Mouse (Mus musculus) bone marrow, adult 2 months (tissue): ENCODE measurements around the gene Pxn. TPM values are rescaled to one million over a fixed set of nuclear protein-coding genes. Genes with fewer than 3 reads are reported as not detected.
A peak's percentile ranks its signal among the peaks of the same experiment; 100 is the strongest.
"Not testable (repeated sequence)": the region's sequence is repeated elsewhere in the genome, so short reads cannot be mapped to it uniquely, and the experiment has no call there.

Source experiments
- H3K27ac ChIP-seq: fragments of 200-500 bp; 2 replicates; pipeline ENCODE4 v1.5.1; 2012; ENCODE audit warnings: low read depth, mild to moderate bottlenecking, control low read depth, inconsistent platforms, low read length; ENCODE audit not compliant: control insufficient read depth, poor library complexity, insufficient read depth
- H3K4me1 ChIP-seq: fragments of 200-500 bp; 2 replicates; pipeline ENCODE4 v1.6.1; 2011; ENCODE audit warnings: low read length; ENCODE audit not compliant: control insufficient read depth, insufficient read depth
- H3K4me3 ChIP-seq: fragments of 200-500 bp; replicated peaks from 2 replicates; pipeline ENCODE3; 2011; ENCODE audit warnings: mild to moderate bottlenecking, low read depth, low read length, control low read depth; ENCODE audit not compliant: control insufficient read depth
- CTCF ChIP-seq: fragments of 200-500 bp; IDR thresholded peaks from 2 replicates; pipeline ENCODE4 v1.5.1; 2011; ENCODE audit warnings: low read length, control low read depth; ENCODE audit not compliant: control insufficient read depth, insufficient read depth
- POLR2A ChIP-seq: fragments of 200-500 bp; IDR thresholded peaks from 2 replicates; pipeline ENCODE4 v1.6.1; 2011; ENCODE audit warnings: low read depth, mild to moderate bottlenecking, control low read depth, low read length, borderline replicate concordance; ENCODE audit not compliant: control insufficient read depth
- WGBS: fragments of 180-500 bp; shearing (Covaris S2); methylation state at CpG from one replicate; pipeline ENCODE4 v1.1.7; 2018; 5-methylcytosine and 5-hydroxymethylcytosine counted together
- polyA plus RNA-seq: library from polyadenylated mRNA; stranded (reverse); fragments of >200 nt; gene quantifications from 2 replicates; pipeline ENCODE4 v1.2.4, GENCODE M21; 2011; ENCODE audit warnings: low replicate concordance; ENCODE audit not compliant: missing spikeins, insufficient read depth, insufficient read length

The Pxn gene
- polyA plus RNA-seq, 1 experiment, result 71.6 TPM

DNA sequence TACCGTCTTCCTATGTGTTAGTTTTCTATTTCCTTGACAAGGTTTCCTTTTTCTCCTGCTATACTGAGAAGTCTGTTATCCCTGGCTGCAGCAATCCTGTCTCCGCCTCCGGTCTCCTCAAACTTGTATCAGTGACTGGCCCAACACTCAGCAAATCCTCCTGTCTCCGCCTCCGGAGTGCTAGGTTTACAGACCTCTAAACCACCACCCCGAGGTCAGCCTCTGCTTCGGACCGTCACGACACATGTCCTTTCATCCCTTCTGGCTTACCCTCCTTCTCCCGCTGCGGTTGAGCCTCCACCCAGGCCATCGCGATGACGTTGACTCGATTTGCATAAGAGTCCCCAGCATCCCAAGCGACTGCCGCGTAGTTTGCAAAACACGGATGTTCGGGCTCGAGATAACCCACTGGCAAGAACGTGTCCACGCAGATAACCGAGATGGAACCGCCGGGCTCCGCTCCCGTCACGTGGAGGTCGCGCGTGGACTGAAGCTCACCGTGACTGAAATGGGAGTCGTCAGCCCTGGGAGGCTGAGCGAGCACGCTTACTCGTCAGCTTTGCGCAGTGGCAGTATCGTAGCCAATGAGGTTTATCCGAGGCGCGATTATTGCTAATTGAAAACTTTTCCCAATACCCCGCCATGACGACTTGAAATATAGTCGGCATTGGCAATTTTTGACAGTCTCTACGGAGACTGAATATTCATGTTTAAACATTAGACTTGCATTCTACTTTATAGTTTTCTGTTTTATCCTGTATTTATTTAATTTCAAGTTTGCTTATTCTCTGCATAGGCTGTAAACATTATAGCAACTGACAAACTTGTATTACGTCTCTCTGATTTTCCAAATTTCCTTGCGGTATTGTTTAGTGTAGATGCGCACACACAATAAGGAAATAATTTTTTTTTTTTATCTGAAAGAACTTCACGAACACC lies 16.5 kb upstream of the Pxn start:
- under 1% methylated on average over 50 of the region's 50 CpGs for WGBS
- peak; percentile 9; the same call in 1 of the 2 replicates for TF ChIP-seq CTCF
- peak; percentile 96 for TF ChIP-seq POLR2A
- peaks cover 2% of the 10 kb centered on the region for H3K4me1 ChIP-seq
- H3K27ac ChIP-seq, result peak overlapping the region; percentile 98
- peak overlapping the region; percentile 56 for H3K4me3 ChIP-seq

DNA sequence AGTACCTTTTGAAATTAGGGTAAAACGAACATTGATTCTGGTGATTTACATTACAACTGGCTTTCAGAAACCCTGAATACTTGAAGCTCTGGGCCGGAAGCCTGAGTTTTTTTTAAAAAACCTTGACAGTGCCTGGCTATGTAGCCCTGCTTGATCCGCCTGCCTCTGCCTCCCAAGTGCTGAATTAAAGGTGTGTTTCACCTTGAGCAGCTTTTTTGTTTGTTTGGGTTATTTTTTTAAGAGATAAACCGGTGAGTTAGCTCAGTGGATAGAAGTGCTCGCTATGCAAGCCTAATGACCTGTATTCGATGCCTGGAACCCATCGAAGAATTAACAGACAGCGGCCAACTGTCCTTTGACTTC lies 15.9 kb upstream of the Pxn start:
- no peak overlapping the region for H3K4me3 ChIP-seq
- no peak overlapping the region for H3K27ac ChIP-seq
- H3K4me1 ChIP-seq, result peaks cover 2% of the 10 kb centered on the region
- 12% methylated on average over 8 of the region's 8 CpGs for WGBS
- TF ChIP-seq POLR2A (no peak), CTCF (no peak)

DNA sequence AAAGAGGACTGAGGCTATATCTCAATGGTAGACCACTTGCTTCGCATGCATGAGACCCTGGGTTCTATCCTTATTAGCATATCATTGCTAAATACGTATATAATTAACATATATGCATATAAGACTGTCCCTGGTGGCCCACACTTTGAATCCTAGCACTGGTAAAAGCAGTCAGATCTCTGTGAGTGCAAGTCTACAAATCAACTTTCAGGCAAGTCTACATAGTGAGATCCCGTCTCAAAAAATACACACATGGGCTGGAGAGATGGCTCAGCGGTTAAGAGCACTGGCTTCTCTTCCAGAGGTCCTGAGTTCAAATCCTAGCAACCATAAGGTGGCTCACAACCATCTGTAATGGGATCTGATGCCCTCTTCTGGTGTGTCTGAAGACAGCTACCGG lies 15.4 kb upstream of the Pxn start:
- WGBS, result 36% methylated on average over 5 of the region's 5 CpGs
- no peak overlapping the region for H3K27ac ChIP-seq

DNA sequence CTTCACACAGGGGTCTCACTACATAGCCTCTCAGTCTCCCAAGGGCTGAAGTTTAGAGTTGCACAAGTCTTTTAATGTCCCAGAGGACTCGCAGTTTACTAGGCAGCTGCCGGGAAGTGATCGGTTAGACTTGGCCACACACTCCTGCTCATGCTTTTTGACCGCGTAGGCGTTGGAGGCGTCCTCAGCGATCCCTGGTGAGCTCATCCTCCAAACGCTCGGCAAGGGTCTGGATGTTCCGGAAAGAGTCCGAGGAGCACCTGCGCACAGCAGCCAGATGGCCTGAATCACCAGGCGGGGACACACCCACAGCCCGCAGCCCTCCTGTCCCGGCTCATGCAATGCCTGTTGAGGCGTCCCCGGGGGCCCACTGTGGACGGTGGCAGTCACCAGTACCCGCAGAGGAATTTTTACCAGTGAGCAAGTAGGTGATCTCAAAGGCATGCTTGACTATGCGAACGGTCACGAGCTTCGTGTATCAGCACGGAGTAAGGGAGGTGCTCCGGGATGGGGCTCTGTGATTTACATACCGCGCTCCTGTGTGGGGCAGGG lies 14.6 kb upstream of the Pxn start:
- WGBS, result 3% methylated on average over 28 of the region's 28 CpGs
- H3K4me3 ChIP-seq, result peak overlapping the region; percentile 12
- peak overlapping the region; percentile 19; the same call in 1 of the 2 replicates for H3K27ac ChIP-seq
- no peak for TF ChIP-seq CTCF
- TF ChIP-seq POLR2A, result no peak
- H3K4me1 ChIP-seq, result peaks cover 2% of the 10 kb centered on the region

More for the DNA sequence above, 15.4 kb upstream of the Pxn start:
- Histone ChIP-seq H3K4me1 (peaks cover 2% of the 10 kb centered on the region), H3K4me3 (no peak overlapping the region)
- TF ChIP-seq CTCF (no peak), POLR2A (no peak)

DNA sequence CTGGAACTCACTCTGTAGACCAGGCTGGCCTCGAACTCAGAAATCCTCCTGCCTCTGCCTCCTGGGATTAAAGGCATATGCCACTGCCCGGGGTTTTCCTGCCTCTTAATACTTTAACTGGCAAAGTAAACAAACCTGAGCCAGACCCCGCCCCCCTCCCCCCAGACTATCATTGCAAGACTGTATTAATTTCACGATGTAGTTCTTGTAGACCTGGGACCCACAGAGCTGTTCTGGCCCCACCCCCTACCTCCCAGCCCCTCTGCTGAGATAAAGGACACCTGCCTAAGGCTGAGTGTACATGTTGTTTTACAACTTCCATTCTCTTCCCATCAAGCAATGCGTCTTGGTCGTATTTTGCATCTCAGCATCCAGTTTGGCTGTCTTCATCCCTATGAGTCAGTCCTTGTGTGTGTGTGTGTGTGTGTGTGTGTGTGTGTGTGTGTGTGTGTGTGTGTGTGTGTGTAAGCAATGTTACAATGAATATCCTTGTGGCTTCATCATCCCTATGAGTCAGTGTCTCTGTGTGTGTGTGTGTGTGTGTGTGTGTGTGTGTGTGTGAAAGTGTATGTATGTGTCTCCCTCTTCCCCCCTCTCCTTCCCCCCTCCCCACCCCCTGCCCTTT lies 13.7 kb upstream of the Pxn start:
- no peak for TF ChIP-seq POLR2A
- TF ChIP-seq CTCF, result no peak
- Histone ChIP-seq H3K4me1 (peaks cover 2% of the 10 kb centered on the region), H3K4me3 (no peak overlapping the region), H3K27ac (no peak overlapping the region)
- WGBS, result 71% methylated on average over 6 of the region's 6 CpGs

DNA sequence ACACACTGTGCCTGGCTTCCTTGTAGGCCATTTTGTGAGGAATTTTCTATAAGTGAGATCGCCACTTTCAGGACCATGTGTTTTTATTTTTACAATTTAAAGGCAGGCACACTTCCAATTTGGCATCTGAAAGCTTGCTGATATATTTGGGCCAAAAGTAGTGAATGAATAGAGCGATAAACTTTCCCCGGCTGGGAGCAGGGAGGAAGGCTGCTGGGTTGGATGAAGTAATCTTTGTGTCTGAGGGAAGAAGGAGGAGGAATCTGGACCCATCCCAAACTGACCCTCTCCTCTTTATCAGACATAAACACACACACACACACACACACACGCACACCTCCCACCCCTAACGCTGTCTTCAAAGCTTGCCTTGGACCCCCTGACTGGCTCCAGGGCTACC lies 13.0 kb upstream of the Pxn start:
- TF ChIP-seq CTCF (no peak), POLR2A (no peak)
- H3K4me3 ChIP-seq, result no peak overlapping the region
- WGBS, result 70% methylated on average over 5 of the region's 5 CpGs
- peaks cover 2% of the 10 kb centered on the region for H3K4me1 ChIP-seq
- H3K27ac ChIP-seq, result no peak overlapping the region

DNA sequence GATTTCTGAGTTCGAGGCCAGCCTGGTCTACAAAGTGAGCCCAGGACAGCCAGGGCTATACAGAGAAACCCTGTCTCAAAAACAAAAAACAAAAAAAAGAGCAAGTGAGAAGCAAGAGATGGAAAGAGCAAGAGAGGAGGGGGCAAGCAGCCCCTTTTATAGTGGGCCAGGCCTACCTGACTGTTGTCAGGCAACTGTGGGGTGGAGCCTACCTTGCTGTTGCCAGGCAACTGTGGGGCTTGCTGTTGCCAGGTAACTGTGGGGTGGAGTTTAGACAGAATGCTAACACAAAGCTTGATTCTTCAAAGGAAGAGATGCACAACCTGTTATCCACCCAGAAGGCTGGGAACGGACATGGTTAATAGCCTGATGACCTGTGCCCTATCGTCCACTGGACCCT lies 10.9 kb upstream of the Pxn start:
- H3K4me3 ChIP-seq, H3K4me1 ChIP-seq, H3K27ac ChIP-seq: not testable (repeated sequence)
- 83% methylated on average over 3 of the region's 3 CpGs for WGBS

DNA sequence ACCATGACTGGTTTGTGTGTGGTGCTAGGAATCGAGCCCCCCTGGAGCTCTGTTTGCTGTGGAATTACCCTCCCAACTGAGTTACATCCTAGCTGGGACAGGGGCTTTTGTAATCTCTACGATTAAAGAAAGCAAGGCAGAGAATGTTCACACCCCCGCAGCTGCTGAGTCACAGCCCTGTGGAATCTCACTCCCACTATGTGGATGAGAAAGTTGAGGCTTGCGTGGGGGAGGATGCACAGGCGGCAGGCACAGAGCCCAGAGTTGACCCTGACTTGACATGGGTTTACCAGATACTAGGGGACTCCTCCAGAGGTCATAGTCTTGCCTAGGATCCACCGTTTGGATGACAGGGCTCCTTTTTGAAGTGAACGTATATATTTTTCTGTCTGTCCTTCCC lies 9.4 kb upstream of the Pxn start:
- no peak for TF ChIP-seq CTCF
- no peak for TF ChIP-seq POLR2A
- Histone ChIP-seq H3K4me3 (no peak overlapping the region), H3K4me1 (no peaks in the 10 kb centered on the region; the same call in none of the 2 replicates), H3K27ac (no peak overlapping the region)
- WGBS, result 77% methylated on average over 7 of the region's 7 CpGs
